Mouse (Mus musculus) megakaryocyte, embryonic 14.5 days (primary cell): ENCODE results near the gene Stk24.

Experiments
- FLI1 ChIP-seq: IDR thresholded peaks from 2 replicates; pipeline ENCODE4 v1.6.1; 2012; ENCODE audit warnings: low read length, inconsistent platforms, mixed read lengths
- GATA1 ChIP-seq: IDR thresholded peaks from 3 replicates; pipeline ENCODE4 v1.6.1; 2012; ENCODE audit warnings: mixed read lengths, low read length, inconsistent platforms, borderline replicate concordance

DNA sequence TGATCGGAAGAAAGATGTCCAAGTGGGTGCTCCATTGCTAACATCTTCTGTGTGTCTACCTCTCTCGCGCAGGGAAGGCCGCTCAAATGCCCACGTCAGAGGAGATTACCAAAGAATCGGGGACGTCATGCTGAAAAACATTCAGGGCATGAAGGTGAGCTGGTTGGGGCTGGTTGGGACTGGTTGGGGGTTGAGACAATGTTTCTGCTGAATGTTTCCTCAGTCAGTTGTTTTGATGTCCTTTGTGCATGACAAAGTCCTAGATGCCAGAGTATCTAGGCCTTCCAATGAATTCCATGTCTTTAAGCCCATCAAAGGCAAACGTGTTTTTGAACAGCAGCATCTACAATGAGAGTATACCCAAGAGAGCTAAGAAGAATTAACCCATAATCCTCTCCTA, 112.0 kb downstream of the Stk24 start:
- TF ChIP-seq GATA1 (no peak), FLI1 (no peak)
